ENCODE assay signal across 7 mouse cellular contexts in genomic region chr19:10605293-10605900, GRCm38 (mm10). TPM values are rescaled to one million over a fixed set of nuclear protein-coding genes. Genes with fewer than 3 reads are reported as not detected.
DNase-seq lines count a peak whose midpoint lies in the region; ATAC-seq lines count a peak whose summit lies in the region.

Gene Ddb1 (plus strand): TSS chr19:10605327.
Gene Tkfc (minus strand): TSS chr19:10605654.

- H3K27ac ChIP-seq in embryonic facial prominence, embryonic 10.5 days (replicated peaks), result peak within 1 kb of the TSS; percentile 91
- H3K27ac ChIP-seq in limb, embryonic 10.5 days, result peak within 1 kb of the TSS; percentile 94
- peak within 1 kb of the TSS; percentile 94 for H3K27ac ChIP-seq in midbrain, embryonic 13.5 days

- peak; percentile 90 for ATAC-seq in granulocyte monocyte progenitor cell, adult 5-6 weeks (replicated peaks; ENCODE audit: poor library complexity, severe bottlenecking)
- ATAC-seq in midbrain, embryonic 13.5 days, result peak; percentile 97

- under 1% methylated on average over 49 of the region's 49 CpGs for WGBS in embryonic facial prominence, embryonic 10.5 days
- WGBS in limb, embryonic 10.5 days, result under 1% methylated on average over 49 of the region's 49 CpGs
- under 1% methylated on average over 49 of the region's 49 CpGs for WGBS in midbrain, embryonic 13.5 days

- H3K9ac ChIP-seq in midbrain, embryonic 13.5 days (replicated peaks), result peak within 1 kb of the TSS; percentile 91

- H3K4me1 ChIP-seq in embryonic facial prominence, embryonic 10.5 days, result peaks cover 44% of the 10 kb centered on the region
- H3K4me1 ChIP-seq in limb, embryonic 10.5 days, result peaks cover 46% of the 10 kb centered on the region
- peaks cover 45% of the 10 kb centered on the region for H3K4me1 ChIP-seq in midbrain, embryonic 13.5 days (replicated peaks)

- H3K4me2 ChIP-seq in midbrain, embryonic 13.5 days (replicated peaks), result peak within 1 kb of the TSS; percentile 84

- H3K27me3 ChIP-seq in embryonic facial prominence, embryonic 10.5 days (replicated peaks; ENCODE audit: low read depth, poor library complexity, severe bottlenecking), result no peaks in the 10 kb centered on the region
- no peaks in the 10 kb centered on the region for H3K27me3 ChIP-seq in limb, embryonic 10.5 days (ENCODE audit: low read depth, poor library complexity, severe bottlenecking)
- no peaks in the 10 kb centered on the region for H3K27me3 ChIP-seq in midbrain, embryonic 13.5 days

- H3K4me3 ChIP-seq in embryonic facial prominence, embryonic 10.5 days, result peak within 1 kb of the TSS; percentile 89
- peak within 1 kb of the TSS; percentile 80 for H3K4me3 ChIP-seq in limb, embryonic 10.5 days
- H3K4me3 ChIP-seq in midbrain, embryonic 13.5 days (replicated peaks), result peak within 1 kb of the TSS; percentile 92

- H3K36me3 ChIP-seq in embryonic facial prominence, embryonic 10.5 days (replicated peaks), result peaks cover 41% of the 10 kb centered on the region
- H3K36me3 ChIP-seq in limb, embryonic 10.5 days, result peaks cover 41% of the 10 kb centered on the region
- peaks cover 32% of the 10 kb centered on the region for H3K36me3 ChIP-seq in midbrain, embryonic 13.5 days

- DNase-seq in adrenal gland, postnatal 10 days, result peak; percentile 99
- DNase-seq in embryonic facial prominence, embryonic 10.5 days (ENCODE audit: low spot score), result peak; percentile 99
- peak; percentile 98 for DNase-seq in kidney, adult 11 months
- DNase-seq in limb, embryonic 10.5 days (ENCODE audit: low spot score), result peak; percentile 99
- peak; percentile 98 for DNase-seq in spleen, adult 12 weeks (ENCODE audit: low spot score)

- no peaks in the 10 kb centered on the region for H3K9me3 ChIP-seq in embryonic facial prominence, embryonic 10.5 days
- H3K9me3 ChIP-seq in limb, embryonic 10.5 days (replicated peaks), result no peaks in the 10 kb centered on the region
- H3K9me3 ChIP-seq in midbrain, embryonic 13.5 days, result no peaks in the 10 kb centered on the region

RNA-seq across cellular contexts. Expression of gene Ddb1, which starts in this region (rescaled TPM):
- total RNA-seq in adrenal gland, postnatal 10 days (2021), result 100 to 1,000 TPM; 252 to 259 TPM
- polyA plus RNA-seq in embryonic facial prominence, embryonic 10.5 days (2016; fragmentation: Nextera tagmentation; extraction: Ambion mirVana), result 483 and 491 TPM in 2 replicates
- total RNA-seq in granulocyte monocyte progenitor cell, adult 5-6 weeks (2014; fragmentation: Nextera tagmentation), result 174 and 186 TPM in 2 replicates
- total RNA-seq in granulocyte monocyte progenitor cell, adult 5-6 weeks (2017), result 345 and 427 TPM in 2 replicates
- polyA plus RNA-seq in limb, embryonic 10.5 days (2016; fragmentation: Nextera tagmentation; extraction: Ambion mirVana), result 443 and 508 TPM in 2 replicates
- 297 and 311 TPM in 2 replicates for polyA plus RNA-seq in midbrain, embryonic 13.5 days (2015; fragmentation: Nextera tagmentation; extraction: Ambion mirVana)

RNA-seq across cellular contexts. Expression of gene Tkfc, which starts in this region (rescaled TPM):
- 10 to 100 TPM; 32.0 to 64.7 TPM for total RNA-seq in adrenal gland, postnatal 10 days (2021)
- 22.1 and 22.4 TPM in 2 replicates for polyA plus RNA-seq in embryonic facial prominence, embryonic 10.5 days (2016; fragmentation: Nextera tagmentation; extraction: Ambion mirVana)
- 12.8 and 13.0 TPM in 2 replicates for total RNA-seq in granulocyte monocyte progenitor cell, adult 5-6 weeks (2014; fragmentation: Nextera tagmentation)
- total RNA-seq in granulocyte monocyte progenitor cell, adult 5-6 weeks (2017), result 5.0 and 7.1 TPM in 2 replicates
- polyA plus RNA-seq in limb, embryonic 10.5 days (2016; fragmentation: Nextera tagmentation; extraction: Ambion mirVana), result 19.7 and 22.8 TPM in 2 replicates
- 23.5 and 25.9 TPM in 2 replicates for polyA plus RNA-seq in midbrain, embryonic 13.5 days (2015; fragmentation: Nextera tagmentation; extraction: Ambion mirVana)

Comparison
In these comparisons a context has a peak if more than half of its experiments do, and no peak if none do; other contexts are left out.
1. Peak in every context shown above with its lines: DNase-seq, ATAC-seq, H3K4me3 ChIP-seq and H3K27ac ChIP-seq.